Mouse (Mus musculus) hindbrain, embryonic 10.5 days (tissue): ENCODE measurements at regions not wholly inside any gene's neighbourhood (a gene's known extent, or its start where the extent isn't known, plus 50 kb on each side); places are given as distances from the start of the nearest gene placed in this dataset.

Experiments used
- DNase-seq: peaks from one replicate; pipeline ENCODE4 v3.0.0-alpha.2; 2017; ENCODE audit warnings: low spot score
- H3K27ac ChIP-seq: fragments of 300-500 bp; sonication (generic); 2 replicates; pipeline ENCODE4 v1.5.1; 2016; ENCODE audit warnings: mild to moderate bottlenecking, moderate library complexity
- H3K27me3 ChIP-seq: fragments of 300-500 bp; sonication (generic); 2 replicates; pipeline ENCODE4 v1.6.1; 2016; ENCODE audit warnings: mild to moderate bottlenecking; ENCODE audit not compliant: poor library complexity, insufficient read depth, severe bottlenecking
- H3K36me3 ChIP-seq: fragments of 300-500 bp; sonication (generic); 2 replicates; pipeline ENCODE4 v1.6.1; 2016; ENCODE audit warnings: mild to moderate bottlenecking, moderate library complexity
- H3K4me1 ChIP-seq: fragments of 300-500 bp; sonication (generic); replicated peaks from 2 replicates; pipeline ENCODE4 v1.6.1; 2016; ENCODE audit warnings: mild to moderate bottlenecking
- H3K4me3 ChIP-seq: fragments of 300-500 bp; sonication (generic); 2 replicates; pipeline ENCODE4 v1.5.1; 2016; ENCODE audit warnings: mild to moderate bottlenecking, moderate library complexity
- H3K9me3 ChIP-seq: fragments of 300-500 bp; sonication (generic); 2 replicates; pipeline ENCODE4 v1.6.1; 2016; ENCODE audit warnings: mild to moderate bottlenecking, moderate library complexity
- WGBS: fragments of 180-500 bp; shearing (Covaris S2); methylation state at CpG from one replicate; pipeline ENCODE4 v1.1.7; 2016; 5-methylcytosine and 5-hydroxymethylcytosine counted together

DNA sequence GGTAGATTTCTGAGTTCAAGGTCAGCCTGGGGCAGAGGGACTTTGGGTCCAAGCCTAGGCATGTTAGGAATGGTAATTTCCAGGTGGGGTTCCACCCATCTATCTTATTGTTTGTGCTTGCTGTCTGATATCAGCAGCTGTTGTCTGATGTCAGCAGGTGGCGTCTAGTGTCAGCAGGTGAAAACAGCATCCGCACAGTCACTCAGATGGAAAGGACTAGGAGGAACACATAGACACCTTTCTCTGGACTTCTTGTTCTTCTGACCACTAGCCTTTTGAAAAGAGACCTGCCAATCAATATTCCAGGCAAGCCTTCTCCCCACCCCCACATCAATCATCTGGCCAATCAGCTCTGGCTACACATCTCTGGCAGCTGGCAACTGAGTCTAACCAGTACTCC is 173.1 kb downstream of the Cdh26 start:
- Histone ChIP-seq H3K4me1 (peaks cover 8% of the 10 kb centered on the region; the same call in 1 of the 2 replicates), H3K27ac (no peak overlapping the region), H3K4me3 (no peak overlapping the region), H3K36me3 (no peaks in the 10 kb centered on the region), H3K9me3 (no peaks in the 10 kb centered on the region), H3K27me3 (no peaks in the 10 kb centered on the region)
- no peak for DNase-seq
- 87% methylated on average over 2 of the region's 2 CpGs for WGBS

DNA sequence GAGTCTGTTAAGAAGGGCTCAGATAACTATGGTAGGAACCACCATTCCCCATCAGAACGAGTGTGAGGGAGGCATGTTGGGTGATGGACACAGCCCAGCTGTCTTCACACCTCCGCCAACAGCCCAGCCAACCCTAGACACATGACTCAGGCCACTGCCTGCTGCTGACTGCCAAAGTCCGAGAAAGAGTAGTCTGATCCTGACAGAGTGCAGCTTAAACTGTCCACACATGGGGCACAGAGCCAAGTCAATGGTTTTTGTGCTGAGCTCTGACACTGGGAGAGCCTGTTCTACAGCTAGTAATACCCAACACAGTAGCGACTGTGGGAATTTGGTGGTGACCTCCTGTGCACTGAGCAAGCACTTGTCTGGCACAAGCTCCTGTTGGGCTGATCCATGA is 176.4 kb downstream of the Cdh26 start:
- Histone ChIP-seq H3K4me3 (no peak overlapping the region), H3K4me1 (peaks cover 12% of the 10 kb centered on the region; the same call in 1 of the 2 replicates), H3K9me3 (no peaks in the 10 kb centered on the region), H3K27me3 (no peaks in the 10 kb centered on the region), H3K36me3 (no peaks in the 10 kb centered on the region), H3K27ac (no peak overlapping the region)
- WGBS = 80% methylated on average over 4 of the region's 4 CpGs
- DNase-seq = no peak

DNA sequence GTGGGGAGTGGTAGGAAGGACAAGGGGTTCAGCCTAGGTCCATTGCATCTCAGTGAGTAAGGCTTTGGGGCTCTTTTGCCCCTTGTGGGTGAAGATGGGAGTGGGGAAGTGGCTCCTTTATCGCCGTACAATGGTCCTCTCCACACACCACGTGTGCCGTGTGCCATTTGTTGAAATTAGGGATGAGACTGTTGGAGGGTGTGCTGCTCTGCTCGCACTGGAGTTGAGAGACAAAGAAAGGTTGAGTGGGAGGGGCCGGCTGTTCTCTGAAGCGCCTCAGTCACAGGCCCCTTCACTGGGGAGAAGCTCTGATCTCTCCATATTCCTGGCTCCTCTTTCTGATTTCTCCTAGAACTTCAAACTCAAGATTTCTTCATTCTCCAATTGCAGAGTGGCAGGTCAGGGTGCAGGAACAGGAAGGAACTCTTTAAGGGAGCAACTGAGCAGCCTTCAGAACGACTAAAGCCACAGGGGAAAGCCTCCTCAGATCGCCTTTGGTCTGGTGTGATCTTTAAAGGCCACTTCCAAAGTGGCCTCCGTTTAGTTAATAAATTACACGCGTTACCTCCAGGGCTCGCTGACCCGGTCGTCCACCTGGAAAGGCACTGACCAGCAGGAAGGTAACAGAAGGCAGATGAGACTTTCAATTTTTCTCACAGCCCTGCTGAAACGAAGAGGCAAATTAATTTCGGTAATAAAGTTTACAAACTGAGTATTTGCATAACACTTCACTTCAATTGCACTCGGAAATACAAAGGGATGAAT is 180.1 kb downstream of the Cdh26 start:
- no peak overlapping the region for H3K4me3 ChIP-seq
- no peaks in the 10 kb centered on the region for H3K27me3 ChIP-seq
- peak overlapping the region; percentile 18; the same call in 1 of the 2 replicates for H3K27ac ChIP-seq
- no peaks in the 10 kb centered on the region for H3K9me3 ChIP-seq
- no peaks in the 10 kb centered on the region for H3K36me3 ChIP-seq
- 55% methylated on average over 18 of the region's 18 CpGs for WGBS
- peaks cover 19% of the 10 kb centered on the region for H3K4me1 ChIP-seq
- DNase-seq = no peak

DNA sequence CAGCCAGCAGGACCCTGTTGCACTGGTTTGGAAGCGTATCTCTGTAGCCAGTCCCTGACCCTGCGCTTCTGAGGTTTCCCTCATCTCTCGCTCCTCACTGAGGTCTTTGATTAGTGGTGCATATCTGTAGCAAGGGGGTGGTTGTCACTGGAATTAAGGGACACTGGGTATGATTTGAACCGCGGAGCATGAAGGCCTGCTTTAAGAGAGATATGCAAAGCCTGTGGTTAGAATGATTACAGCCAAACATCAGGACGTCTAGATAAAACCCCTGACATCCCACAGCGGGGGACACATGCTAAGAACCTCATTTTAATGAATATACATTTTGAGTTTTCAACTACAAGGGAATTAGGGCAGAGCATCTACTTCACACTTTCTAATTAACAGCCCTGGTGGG is 184.4 kb downstream of the Cdh26 start:
- Histone ChIP-seq H3K9me3 (no peaks in the 10 kb centered on the region), H3K4me3 (no peak overlapping the region), H3K4me1 (peaks cover 19% of the 10 kb centered on the region), H3K36me3 (no peaks in the 10 kb centered on the region), H3K27ac (no peak overlapping the region), H3K27me3 (no peaks in the 10 kb centered on the region)
- no peak for DNase-seq
- 51% methylated on average over 7 of the region's 7 CpGs for WGBS

DNA sequence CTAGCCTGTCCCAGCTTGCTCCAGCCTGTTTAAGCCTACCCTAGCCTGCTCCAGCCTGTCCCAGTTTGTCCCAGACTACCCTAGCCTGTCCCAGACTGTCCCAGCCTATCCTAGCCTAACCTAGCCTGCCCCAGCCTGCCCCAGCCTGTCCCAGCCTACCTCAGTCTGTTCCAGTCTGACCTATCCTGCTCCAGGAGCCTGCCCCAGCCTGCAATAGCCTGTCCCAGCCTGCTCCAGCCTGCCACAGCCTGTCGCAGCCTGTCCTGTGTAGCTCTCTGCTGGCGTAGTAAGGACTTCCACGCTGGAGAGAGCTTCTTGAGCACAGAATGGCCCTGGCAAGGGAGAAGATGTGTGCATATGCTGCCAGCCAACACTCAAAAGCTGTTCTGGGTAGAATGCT is 192.5 kb downstream of the Cdh26 start:
- H3K9me3 ChIP-seq = no peaks in the 10 kb centered on the region
- no peak for DNase-seq
- peaks cover 5% of the 10 kb centered on the region for H3K4me1 ChIP-seq
- no peaks in the 10 kb centered on the region for H3K36me3 ChIP-seq
- H3K27me3 ChIP-seq = no peaks in the 10 kb centered on the region
- 72% methylated on average over 3 of the region's 3 CpGs for whole genome bisulfite sequencing
- H3K4me3 ChIP-seq = no peak overlapping the region
- peak overlapping the region; percentile 35; the same call in 1 of the 2 replicates for H3K27ac ChIP-seq

DNA sequence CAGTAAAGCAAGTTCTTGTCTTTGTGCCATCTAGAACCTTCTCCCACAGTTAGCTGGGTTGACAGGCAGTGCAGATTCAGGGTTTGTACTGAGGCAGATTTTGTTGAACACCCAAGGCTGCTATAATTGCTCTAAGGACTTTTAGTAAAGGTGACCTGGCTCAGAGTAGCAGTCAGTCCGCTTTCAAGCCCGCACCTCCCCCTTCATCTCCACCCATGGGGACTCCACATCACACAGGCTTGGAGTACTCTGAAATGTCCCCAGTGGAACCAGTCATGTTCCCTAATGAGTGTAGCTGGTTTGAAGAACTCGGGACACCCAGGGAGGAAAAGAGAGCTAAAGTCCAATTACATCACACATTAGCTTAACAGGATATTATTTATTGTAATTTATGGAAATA is 194.1 kb downstream of the Cdh26 start:
- H3K9me3 ChIP-seq = no peaks in the 10 kb centered on the region
- DNase-seq = no peak
- no peak overlapping the region for H3K27ac ChIP-seq
- no peak overlapping the region for H3K4me3 ChIP-seq
- H3K27me3 ChIP-seq = no peaks in the 10 kb centered on the region
- WGBS = 90% methylated on average over 3 of the region's 3 CpGs
- no peaks in the 10 kb centered on the region for H3K36me3 ChIP-seq
- H3K4me1 ChIP-seq = peaks cover 11% of the 10 kb centered on the region

DNA sequence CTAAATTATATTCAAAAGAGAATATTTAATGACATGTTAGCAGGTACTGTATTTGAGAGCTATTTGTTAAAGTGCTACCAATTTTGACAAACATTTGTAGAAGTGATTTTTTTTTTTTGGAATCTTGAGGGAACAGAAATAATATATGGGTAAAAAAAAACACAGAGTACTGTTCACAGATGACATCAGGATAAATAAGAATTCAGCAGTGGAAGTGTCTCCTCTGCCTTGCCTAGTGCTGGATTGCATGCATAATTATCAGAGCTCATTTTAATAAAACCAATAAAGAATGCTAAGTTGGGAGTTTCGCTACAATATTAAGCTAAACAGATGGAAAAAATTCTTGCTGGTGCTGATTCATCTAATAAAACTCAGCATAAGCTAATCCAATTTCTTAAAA is 194.6 kb downstream of the Cdh26 start:
- H3K4me1 ChIP-seq = peaks cover 11% of the 10 kb centered on the region
- H3K27me3 ChIP-seq = no peaks in the 10 kb centered on the region
- 88% methylated on average over 1 of the region's 1 CpGs for WGBS
- no peak overlapping the region for H3K27ac ChIP-seq
- H3K36me3 ChIP-seq = no peaks in the 10 kb centered on the region
- DNase-seq = no peak
- H3K4me3 ChIP-seq = no peak overlapping the region
- H3K9me3 ChIP-seq = no peaks in the 10 kb centered on the region

DNA sequence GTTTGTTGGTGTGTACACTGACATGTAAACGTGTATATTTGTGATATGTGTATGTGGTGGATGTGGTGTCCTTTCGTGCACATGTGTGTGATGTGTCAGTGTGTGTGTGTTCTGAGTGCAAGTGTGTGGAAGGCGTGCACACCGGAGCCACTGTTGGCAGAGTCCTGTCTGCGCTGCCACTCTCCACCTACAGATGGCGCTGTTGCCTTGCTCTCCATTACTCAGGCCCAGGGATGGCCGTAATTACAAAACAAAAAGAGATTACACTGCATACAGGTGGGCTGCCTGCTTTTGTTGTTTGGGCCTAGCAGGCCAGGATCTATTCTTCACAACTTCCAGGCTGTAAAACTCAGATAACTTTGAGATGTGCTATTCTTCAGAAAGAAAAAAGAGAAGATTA is 199.4 kb downstream of the Cdh26 start:
- no peaks in the 10 kb centered on the region for H3K9me3 ChIP-seq
- 25% methylated on average over 7 of the region's 7 CpGs for WGBS
- peaks cover 49% of the 10 kb centered on the region for H3K4me1 ChIP-seq
- H3K36me3 ChIP-seq = no peaks in the 10 kb centered on the region
- peak; percentile 58 for DNase-seq
- no peaks in the 10 kb centered on the region for H3K27me3 ChIP-seq
- no peak overlapping the region for H3K4me3 ChIP-seq
- no peak overlapping the region for H3K27ac ChIP-seq

DNA sequence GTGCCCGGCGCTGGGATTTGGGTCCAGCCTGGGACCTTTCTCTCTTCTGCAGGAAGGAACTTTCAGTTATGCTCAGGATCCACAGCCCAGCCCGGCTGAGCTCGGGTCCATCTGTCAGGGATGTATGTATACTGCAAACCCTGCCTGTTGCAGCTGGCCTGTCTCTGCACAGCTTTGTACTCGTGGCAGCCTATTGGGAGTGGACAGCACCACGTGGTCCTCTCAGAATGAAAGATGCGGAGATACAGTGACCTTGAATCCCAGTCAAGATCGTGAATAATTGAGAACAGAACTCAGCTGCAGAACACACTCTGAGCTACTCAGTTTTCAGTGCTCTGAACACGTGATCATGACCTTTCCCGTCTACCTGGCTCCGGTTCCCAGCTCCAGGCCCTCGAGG is 200.2 kb downstream of the Cdh26 start:
- no peak overlapping the region for H3K4me3 ChIP-seq
- DNase-seq = peak; percentile 23
- no peaks in the 10 kb centered on the region for H3K9me3 ChIP-seq
- WGBS = 74% methylated on average over 12 of the region's 12 CpGs
- peaks cover 56% of the 10 kb centered on the region for H3K4me1 ChIP-seq
- H3K27ac ChIP-seq = no peak overlapping the region
- H3K27me3 ChIP-seq = no peaks in the 10 kb centered on the region
- no peaks in the 10 kb centered on the region for H3K36me3 ChIP-seq

DNA sequence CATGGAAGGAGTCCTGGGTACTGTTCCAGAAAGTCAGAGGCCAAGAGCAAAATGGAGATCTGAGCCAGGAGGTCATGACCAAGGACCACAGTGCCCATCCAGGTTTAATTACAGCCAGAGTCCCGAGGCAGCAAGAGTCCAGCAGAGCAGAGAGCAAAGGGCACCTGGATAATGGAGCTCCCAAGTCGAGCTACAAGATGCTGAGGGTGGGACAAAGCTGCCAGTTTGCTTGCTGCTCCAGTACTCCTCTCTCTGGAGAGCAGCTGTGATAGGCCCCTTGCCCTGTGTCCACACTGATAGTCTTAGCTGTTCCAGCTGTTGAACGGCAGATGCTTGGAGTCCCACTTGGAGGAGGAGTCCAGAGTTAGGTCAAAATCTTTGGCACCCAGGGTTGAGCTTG is 201.0 kb downstream of the Cdh26 start:
- Histone ChIP-seq H3K9me3 (no peaks in the 10 kb centered on the region), H3K27me3 (no peaks in the 10 kb centered on the region), H3K36me3 (no peaks in the 10 kb centered on the region), H3K27ac (no peak overlapping the region), H3K4me1 (peaks cover 63% of the 10 kb centered on the region), H3K4me3 (no peak overlapping the region)
- DNase-seq = peak; percentile 32
- 48% methylated on average over 3 of the region's 3 CpGs for WGBS

DNA sequence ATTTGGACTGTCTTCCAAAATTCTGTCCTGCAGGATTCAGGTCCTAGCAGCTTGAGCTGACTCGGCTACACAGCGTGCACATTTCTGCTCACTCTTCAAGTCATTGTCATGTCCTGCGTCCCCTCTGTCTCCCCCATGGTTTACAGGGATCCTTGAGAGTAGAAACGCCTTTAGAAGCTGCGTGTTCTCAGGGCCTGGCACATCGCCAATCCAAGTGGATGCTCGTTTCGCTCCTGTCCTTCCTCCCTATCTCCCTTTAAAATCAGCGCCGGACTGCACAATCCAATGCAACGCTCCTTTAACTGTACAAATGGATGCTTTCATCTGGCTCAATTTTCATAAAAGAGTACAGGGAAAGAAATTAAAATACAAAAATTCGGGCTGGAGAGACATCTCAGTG is 201.6 kb downstream of the Cdh26 start:
- Histone ChIP-seq H3K4me3 (no peak overlapping the region), H3K9me3 (no peaks in the 10 kb centered on the region), H3K4me1 (peaks cover 63% of the 10 kb centered on the region), H3K27me3 (no peaks in the 10 kb centered on the region), H3K36me3 (no peaks in the 10 kb centered on the region), H3K27ac (0 out of 2 replicates have a peak overlapping the region, but pooled peaks have one; percentile 1)
- 88% methylated on average over 12 of the region's 12 CpGs for WGBS
- no peak for DNase-seq

DNA sequence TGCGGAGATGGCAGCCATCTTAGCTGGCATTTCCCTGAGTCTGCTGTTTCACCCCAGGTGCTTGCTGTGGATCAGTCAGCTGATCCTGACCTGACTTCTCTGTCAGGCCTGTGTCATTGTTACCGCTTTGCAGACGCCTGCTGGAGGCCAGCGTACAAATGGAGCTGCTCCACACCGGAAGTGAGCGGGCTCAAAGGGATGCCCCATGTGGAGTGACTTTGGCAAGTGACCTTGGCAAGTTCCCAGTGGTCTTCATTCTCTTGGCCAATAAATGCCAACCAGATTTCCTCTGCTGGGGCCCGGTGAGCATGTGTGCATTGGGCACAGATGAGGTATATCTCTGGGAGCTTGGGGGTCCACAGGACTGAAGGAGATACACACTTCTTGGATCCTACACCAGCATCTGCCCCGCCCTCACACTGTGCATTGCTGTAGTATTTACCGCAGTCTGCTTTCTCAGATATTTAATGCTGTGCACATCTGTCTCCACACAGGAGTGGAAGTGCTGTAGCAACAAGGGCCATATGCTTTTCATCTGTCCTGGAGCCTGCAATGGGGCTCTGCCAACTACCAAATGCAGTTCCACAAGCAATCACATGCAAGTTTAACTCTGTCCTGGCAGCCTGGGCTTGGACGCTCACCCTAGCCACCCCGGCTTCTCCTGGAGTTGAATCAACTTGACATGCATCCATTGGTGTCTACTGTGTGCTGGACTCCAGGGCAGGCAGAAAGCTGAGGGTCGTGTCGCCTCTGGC is 202.7 kb downstream of the Cdh26 start:
- peaks cover 55% of the 10 kb centered on the region for H3K4me1 ChIP-seq
- DNase-seq = no peak
- no peaks in the 10 kb centered on the region for H3K27me3 ChIP-seq
- H3K4me3 ChIP-seq = no peak overlapping the region
- WGBS = 82% methylated on average over 13 of the region's 13 CpGs
- H3K9me3 ChIP-seq = no peaks in the 10 kb centered on the region
- no peaks in the 10 kb centered on the region for H3K36me3 ChIP-seq
- H3K27ac ChIP-seq = peak overlapping the region; percentile 46; the same call in 1 of the 2 replicates

DNA sequence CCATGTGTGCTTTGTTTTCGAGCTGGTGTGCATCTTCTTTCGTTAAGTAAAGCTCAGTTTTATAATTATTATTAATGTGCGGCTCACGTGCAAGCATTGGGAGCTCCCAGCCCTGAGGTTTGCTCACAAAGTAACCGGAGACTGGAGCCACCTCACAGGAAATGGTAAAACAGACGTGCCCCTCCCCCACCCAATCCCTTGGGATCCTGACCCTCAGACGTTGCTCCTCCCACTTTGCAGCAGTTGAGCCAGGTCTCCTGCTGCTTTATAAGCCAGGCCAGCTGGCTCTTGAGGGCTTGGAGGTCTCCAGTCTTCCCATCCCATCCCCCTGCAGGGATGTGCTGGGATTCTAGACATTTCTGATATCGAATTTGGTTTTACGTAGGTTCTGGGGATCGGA is 203.8 kb downstream of the Cdh26 start:
- Histone ChIP-seq H3K27me3 (no peaks in the 10 kb centered on the region), H3K9me3 (no peaks in the 10 kb centered on the region), H3K4me3 (no peak overlapping the region), H3K27ac (peak overlapping the region; percentile 67), H3K4me1 (peaks cover 52% of the 10 kb centered on the region), H3K36me3 (no peaks in the 10 kb centered on the region)
- DNase-seq = peak; percentile 42
- WGBS = 56% methylated on average over 10 of the region's 10 CpGs
